Mouse (Mus musculus): ENCODE measurements around the gene Slc25a47. TPM values are rescaled to one million over a fixed set of nuclear protein-coding genes. Genes with fewer than 3 reads are reported as not detected.

Slc25a47 gene
- total RNA-seq, 2 experiments from 2014 or later = 0.22 to 0.59 TPM

- no peak for ATAC-seq (ENCODE audit: poor library complexity, severe bottlenecking)
These were observed 69.9 kb downstream of the Slc25a47 start for GRCm38 (mm10) chr12:108905620-108906302.

GRCm38 (mm10) chr12:108906398-108906797, 70.6 kb downstream of the Slc25a47 start:
- ATAC-seq (ENCODE audit: poor library complexity, severe bottlenecking) = no peak

Other genes with a start within 250 kb of the Slc25a47 start
- 0.41 TPM in 1 of 2 replicates, not detected in the other for gene Degs2, start 133.7 kb upstream of the Slc25a47 start, total RNA-seq (2015)
- gene Degs2, start 133.7 kb upstream of the Slc25a47 start, total RNA-seq (2017) = 0.26 TPM in 1 of 2 replicates, not detected in the other
- 67.2 and 70.7 TPM in 2 replicates for gene Yy1, start 43.1 kb upstream of the Slc25a47 start, total RNA-seq (2015)
- 40.3 and 50.5 TPM in 2 replicates for gene Yy1, start 43.1 kb upstream of the Slc25a47 start, total RNA-seq (2017)
- gene Slc25a29, start 163 bp upstream of the Slc25a47 start, total RNA-seq (2015) = 0.48 and 0.56 TPM in 2 replicates
- gene Slc25a29, start 163 bp upstream of the Slc25a47 start, total RNA-seq (2017) = 0.16 TPM in 1 of 2 replicates, not detected in the other
- gene Wdr25, start 57.6 kb downstream of the Slc25a47 start, total RNA-seq (2015) = 1.5 and 3.6 TPM in 2 replicates
- 3.9 and 4.5 TPM in 2 replicates for gene Wdr25, start 57.6 kb downstream of the Slc25a47 start, total RNA-seq (2017)
- gene Wars, start 58.1 kb downstream of the Slc25a47 start, total RNA-seq (2015) = 20.0 and 22.6 TPM in 2 replicates
- gene Wars, start 58.1 kb downstream of the Slc25a47 start, total RNA-seq (2017) = 47.8 and 51.9 TPM in 2 replicates
- not detected in 2 replicates for gene Begain, start 232.2 kb downstream of the Slc25a47 start, total RNA-seq (2015)
- not detected in 2 replicates for gene Begain, start 232.2 kb downstream of the Slc25a47 start, total RNA-seq (2017)

All from megakaryocyte, adult 5-6 weeks (primary cell).